Mouse (Mus musculus) embryo, embryonic 10.5 days (tissue): ENCODE results near the gene Il18.
A peak's percentile ranks its signal among the peaks of the same experiment; 100 is the strongest.

ENCODE experiments used
- DNase-seq: peaks from one replicate; pipeline ENCODE4 v3.0.0-alpha.2; 2015; ENCODE audit warnings: low spot score

Gene Il18

DNA sequence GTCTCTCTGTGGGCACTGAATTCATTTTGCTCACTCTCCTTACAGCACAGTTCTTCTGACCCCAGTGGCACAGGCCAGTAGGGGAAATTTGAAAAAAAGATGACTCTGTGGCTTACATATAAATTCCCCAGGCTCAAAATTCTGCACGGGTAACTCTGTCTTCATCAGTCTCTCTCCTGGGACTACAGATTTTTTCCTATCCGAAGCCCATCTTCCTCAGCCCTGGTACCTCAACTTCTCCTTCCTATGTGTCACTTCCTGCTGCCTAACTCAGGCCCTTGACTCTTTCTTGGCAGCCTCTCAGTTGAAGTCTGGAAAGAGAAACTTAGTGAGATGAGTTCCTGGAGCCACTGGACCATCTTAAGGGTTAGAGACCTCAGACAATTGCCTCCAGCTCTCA lies 1.1 kb upstream of the Il18 start:
- DNase-seq = no peak

DNA sequence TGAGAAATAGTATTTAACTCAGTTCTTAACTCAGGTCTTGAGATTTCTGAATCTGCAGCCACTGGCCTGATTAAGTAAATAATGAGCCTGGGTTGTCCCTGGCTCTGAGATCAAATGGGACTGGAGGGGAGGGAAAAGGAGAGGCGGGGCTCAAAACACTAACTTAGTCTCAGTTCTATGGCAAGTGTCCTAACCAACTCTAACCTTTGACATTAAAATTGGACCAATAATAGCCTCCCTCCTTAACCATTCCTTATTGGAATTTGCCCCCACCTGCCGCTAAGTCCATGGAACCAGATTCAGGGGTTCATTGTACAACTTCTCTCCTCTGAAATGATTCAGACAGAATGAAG lies 443 bp downstream of the Il18 start, which contains the start of gene Bco2:
Bco2 (minus strand) TSS at position 88 of the 353 bp plus-strand sequence.
- no peak for DNase-seq

DNA sequence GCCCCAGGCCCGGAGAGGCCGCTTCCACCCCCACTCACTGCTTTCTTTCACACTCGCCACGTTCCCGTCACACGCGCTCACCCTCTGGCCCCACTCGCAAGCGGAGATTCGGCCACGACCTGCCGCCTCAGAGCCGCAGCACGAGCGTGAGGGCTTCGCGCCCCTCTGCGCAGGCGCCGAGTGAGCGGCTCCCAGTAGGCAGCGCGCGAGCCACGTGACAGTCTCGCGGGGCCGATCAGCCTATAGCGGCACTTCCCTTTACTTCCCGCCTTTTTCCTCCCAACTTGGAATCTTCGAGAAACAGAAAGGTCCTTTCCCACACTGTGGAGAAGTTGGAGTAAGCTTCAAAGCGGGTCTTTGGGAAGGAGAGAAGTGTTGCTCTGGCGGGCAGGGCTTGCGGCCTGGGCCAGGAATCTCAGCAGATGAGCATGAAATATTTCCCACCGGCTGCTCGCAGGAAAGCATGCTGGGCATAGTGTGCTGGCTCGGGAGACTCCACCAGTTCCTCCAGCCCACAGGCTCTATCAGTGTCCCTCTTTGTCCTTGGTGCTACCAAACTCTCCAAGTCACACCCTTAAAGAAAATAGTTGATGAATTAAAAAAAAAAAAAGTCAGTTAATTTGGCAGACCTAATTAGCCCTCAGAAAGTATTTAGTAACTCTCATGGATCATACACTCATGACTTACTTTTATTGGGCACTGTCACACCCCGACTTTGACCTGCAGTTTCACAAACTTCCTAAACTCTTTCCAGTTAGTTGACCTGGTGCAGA lies 6.7 kb downstream of the Il18 start, which contains the start of gene Tex12:
Tex12 (minus strand) TSS at position 181 of the 773 bp plus-strand sequence.
- no peak for DNase-seq

DNA sequence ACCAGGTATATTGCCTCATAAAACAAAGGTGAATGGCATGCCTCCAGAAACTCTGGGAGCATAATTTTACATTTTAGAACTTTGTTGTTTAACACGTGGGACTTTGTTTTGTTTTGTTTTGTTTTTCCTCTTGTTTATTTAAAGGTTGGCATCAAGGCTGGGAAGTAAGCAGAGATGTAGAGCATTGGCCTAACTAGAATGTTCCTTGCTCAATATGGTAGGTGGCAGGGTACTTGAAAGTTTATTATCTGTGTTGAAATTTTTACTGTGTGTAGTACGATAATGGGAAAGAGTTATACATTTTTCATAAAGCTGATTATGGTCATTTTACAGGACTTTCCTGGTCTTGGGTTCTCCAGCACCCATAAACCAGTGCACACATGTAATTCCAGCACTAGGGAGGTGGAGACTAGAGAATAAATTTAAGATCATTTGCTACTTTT lies 7.3 kb downstream of the Il18 start:
- DNase-seq = no peak

DNA sequence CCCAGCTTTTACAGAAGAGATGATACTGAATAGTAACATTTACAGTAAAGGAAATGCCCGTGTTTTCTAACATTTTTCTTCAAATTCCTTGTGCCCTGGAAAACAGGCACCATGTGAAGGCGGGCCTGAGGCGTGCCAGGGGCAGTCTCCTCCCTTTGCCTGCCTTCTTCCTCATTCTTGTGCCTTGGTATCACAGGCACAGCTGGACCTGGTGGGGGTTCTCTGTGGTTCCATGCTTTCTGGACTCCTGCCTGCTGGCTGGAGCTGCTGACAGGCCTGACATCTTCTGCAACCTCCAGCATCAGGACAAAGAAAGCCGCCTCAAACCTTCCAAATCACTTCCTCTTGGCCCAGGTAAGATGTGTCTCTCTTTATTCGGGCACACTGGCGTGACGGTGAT lies 10.5 kb downstream of the Il18 start:
- DNase-seq = no peak

DNA sequence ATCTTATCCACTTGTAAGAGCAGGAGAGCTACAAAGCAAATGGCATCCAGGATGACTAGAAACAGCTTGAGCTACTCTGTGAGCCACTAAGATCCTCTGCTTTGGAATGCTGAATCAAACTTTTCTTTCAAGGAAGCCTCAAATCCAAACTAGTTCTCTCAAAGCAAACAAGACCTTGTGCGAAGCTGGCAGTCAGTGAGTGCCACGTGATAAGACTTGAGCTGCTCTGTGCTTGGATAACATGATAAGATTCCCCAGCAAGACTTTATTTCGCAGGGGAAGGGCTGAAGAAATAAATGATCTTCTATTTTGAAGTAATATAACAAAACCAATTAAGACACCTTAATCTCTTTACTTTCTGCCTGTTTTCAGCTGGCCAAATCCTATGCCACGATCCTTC lies 11.3 kb downstream of the Il18 start:
- DNase-seq = no peak

DNA sequence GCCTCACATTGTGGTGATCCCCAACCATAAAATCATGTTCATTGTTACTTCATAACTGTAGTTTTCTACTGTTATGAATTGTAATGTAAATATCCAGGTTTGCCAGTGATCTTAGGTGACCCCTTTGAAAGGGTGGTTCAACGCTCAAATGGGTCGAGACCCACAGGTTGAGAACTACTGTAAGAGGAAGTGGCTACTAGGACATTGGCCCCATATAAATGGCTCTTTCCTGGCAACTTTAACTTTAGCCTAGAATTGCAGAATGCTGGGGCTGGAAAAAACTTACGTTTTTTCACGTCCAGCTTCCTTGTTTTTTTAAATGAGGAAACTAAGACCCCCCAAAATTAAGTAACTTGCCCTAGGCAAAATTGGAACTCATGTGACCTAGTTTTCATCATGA lies 12.7 kb downstream of the Il18 start:
- DNase-seq = no peak

DNA sequence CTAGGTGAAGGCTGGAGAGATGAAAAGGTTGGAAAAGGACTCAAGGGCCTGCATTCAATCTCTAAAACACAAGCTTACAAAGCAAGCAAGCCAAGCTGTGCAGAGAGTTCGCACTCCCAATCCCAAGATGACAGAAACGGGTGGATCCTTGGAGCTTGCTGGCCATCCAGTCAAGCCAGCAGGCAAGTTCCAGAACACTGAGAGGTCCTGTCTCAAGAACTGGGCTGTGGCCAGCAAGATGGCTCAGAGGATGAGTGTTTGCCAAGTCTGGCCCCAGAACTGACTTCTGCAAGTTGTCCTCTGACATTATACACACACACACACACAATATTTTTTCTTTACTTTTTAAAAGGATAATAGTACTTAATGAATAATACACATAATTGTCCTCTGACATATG lies 13.3 kb downstream of the Il18 start:
- no peak for DNase-seq

DNA sequence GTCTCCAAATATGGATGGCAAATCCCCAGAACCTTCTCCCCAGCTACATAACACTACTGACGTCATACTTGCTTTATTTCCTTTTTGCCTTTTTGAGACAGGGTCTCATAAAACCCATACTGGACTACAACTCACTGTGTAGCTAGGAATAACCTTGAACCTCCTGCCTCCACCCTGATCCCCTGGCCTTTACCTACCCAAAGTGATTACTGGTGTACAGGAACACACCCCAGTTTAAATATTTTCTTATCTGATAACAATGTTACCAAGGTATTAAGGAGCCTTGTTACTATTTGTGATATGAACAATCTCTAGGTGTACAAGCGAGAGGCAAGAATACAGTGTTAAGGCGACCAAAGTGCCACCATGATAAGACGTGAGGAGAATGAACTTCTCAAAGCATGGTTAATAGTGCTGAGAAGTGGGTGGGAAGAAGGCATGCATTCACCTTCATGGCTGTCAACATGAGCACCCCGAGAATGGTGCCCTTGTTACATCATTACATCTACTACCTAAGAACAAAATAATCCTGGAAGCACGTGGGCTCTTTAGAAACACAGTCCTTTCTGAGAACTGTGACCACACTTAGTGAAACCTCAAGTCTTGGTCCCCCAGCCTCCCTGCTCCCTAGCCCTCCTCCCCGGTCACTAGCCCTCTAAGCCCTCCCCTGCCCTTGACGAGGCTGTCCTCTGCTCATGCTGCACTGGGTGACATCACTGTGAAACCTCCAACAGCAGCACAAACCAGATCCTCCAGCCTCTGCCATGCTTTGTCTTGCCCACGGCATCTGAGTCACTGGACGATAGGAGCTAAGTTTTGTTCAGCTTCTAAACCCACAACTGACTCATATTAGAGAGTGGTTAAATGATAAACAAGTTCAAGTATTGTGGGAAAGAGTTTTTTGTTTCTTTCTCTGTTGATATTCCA lies 15.2 kb downstream of the Il18 start:
- no peak for DNase-seq

DNA sequence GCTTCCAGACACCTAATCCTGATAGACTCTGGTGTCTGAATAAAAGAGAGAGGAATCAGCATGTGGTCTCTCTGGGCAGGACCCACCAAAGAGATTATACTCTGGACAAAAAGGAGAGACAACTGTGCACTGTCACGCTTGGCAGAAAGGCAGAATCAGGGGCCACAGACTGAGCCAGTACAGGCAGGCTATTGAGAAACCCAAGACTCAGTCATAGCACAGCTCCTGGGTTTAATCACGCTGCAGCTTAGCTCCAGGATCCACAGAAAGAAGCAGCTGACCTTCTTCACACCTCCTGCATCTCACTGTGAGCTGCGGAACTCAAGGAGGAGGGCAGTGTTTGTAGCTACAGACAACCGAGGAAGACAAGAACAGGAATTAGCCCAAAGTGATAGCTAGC lies 25.7 kb downstream of the Il18 start:
- DNase-seq = no peak

DNA sequence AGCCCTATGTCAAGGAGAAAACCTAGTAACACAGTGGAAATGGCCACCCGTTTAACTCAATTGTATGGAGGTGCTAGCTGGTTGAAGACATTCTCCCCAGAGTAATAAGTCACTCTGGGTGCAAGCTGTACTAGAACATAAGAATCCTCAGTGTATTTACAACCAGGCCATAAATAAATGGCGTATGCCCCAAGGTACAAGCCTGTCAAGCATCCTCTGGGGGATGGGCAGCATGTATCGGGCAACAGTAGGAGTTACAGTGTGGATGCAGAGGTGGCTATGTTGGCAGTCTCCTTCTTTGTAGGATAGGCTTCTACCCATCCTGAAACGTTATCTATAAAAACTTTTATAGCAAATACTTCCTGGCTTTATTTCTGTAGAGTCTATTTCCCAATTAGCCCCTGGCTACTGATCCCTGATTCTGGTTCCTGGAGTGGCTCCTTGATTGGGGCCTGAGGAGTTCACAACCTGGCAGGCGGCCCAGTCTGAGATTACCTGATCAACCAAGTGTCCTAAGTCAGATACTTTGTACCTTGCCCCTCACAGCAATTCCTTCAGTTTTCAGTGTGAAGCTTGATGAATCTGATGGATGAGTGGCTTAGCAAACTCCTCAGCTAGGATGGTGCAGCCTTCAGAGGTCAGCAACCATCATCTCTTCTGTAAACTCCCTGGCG lies 30.7 kb downstream of the Il18 start:
- no peak for DNase-seq

DNA sequence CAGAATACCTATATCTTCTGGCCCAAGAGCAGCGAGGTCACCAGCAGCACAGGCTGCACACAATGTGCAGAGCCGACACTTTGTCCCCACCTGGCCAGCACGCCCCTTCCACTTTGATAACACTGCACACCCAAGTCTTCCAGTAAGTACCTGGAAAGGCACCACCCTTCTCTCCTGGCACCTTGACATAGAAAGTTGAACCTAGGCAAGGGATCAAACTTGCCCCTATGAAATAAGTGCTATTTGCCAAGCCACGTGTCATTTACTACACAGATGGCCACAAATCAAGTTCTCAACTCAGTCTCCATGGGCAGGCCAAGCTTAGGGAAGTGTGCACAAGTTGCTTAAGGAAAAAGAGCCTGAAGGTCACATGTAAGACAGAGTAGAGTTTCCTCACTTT lies 32.3 kb downstream of the Il18 start:
- no peak for DNase-seq

DNA sequence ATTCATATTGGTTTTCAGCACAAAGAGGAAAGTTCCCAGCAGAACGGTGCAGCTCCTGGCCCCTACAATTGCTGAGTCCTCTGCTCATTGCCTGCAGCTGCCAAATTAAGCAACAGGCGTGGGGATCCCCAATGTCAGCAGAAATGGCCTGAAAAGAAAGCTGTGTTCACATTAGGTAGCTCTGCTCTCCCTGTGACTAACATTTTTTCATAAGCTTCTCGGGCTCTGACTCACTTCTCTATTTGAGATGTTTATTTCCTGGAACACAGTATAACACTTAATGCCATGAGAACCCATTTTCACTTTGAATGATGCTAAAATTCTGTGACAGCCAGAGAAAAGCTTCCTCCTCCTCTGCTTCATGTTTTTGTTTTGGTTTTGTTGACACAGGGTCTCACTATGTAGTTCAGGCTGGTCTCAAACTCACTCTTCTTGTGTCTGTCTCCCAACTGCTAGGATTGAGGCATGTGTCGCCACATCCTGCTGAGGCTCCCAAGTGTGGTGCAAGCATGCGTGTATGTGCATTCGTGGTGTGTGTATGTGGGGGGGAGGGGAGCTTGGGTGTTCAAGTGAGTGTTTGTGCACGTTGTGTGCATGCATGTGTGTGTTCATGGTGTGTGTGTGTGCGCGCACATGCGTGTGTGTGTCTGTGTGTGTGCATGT lies 36.4 kb downstream of the Il18 start:
- DNase-seq = no peak

DNA sequence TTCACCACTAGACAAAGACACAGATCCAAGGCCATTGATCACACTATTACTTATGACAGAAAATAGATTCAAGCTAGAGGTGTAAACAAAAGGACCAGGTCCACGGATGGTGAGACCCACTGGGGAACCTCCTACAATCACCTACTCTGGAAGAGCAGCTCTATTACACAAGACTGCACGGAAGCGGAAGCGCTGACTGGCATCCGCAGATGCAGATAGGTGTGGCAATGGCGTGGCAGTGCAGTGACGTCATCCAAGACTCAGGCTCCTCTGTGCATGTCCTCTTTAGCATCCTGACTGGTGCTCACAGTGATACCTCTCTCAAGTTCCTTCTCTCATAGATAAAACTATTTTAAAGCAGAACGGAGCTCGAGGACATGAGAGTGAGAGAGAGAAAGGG lies 38.3 kb downstream of the Il18 start:
- no peak for DNase-seq

DNA sequence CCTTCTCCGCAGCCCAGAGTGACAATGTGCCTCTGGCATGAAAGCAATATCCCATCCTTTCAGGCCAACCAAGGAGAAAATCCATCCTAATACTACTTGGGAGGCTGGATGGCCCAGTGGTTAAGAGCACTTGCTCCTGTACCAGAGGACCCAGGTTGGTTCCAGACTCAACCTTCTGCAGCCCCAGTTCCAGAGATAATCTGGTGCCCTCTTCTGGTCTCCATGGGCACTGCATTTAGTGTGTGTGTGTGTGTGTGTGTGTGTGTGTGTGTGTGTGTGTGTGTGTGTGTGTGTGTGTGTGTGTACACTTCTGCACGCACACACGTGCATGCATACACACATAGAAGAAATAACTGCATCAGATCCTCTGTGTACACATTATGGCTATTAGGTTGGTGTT lies 38.9 kb downstream of the Il18 start:
- peak; percentile 69 for DNase-seq

DNA sequence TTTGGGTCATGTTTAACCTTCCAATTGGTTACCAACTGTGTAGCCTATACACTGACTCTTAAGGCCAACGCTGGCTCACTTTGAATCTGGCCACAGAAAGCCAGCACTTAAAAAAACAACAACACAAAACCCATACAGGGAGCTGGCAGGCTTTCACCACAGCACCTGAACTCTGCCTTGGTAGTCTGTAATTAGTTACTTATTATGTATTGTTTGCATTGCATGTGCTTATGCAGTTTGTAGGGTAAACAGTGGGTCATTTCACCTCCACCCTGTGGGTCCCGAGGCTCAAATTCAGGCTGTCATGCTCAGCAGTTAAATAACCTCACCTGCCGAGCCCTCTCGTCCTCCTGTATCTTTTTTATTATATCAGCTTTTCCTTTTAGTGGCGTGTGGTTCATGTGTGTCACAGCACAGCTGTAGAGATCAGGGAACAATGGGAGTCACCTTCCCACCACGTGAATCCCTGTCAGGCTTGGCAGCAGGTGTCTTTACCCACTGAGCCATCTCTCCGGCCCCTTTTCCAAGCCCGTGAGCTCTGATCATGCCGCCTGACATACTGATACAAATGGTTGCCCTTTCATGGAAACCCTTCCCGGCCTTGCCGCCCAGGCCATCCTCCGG lies 40.3 kb downstream of the Il18 start:
- DNase-seq = no peak

DNA sequence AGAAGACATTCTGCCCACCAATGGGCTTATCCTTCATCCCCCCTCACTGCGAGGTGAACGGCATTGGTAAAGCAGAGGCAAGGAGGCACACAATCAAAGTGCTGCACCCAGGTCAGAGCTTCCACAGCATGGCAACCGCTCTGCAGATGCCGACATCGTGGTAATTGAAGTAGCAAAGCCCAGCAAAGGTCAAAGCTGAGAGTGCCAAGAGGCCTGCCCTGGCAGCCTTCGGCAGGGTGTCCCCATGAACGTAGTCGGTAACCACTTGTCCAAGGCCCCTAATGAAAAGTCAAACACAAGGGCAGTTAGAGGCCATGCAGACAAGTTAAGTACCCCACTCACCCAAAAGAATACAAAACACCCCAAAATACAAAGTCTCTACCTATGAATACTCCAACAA lies 42.3 kb downstream of the Il18 start:
- no peak for DNase-seq

DNA sequence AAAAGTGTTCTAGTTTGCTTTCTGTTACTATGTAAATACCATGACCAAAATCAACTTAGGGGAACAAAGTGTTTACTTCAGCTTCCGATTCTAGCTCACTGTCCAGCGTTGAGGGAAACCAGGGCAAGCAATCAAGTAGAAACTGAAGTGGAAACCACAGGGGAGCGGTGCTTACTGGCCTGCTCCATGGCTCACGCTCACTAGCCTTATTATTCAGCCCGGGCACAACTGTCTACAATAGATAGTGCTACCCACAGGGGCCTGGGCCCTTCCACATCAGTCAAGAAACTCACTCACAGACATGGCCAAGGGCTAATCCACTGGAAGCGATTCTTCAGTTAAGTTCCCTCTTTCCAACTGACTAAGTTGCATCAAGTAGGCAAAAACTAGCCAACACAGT lies 46.9 kb downstream of the Il18 start:
- no peak for DNase-seq

DNA sequence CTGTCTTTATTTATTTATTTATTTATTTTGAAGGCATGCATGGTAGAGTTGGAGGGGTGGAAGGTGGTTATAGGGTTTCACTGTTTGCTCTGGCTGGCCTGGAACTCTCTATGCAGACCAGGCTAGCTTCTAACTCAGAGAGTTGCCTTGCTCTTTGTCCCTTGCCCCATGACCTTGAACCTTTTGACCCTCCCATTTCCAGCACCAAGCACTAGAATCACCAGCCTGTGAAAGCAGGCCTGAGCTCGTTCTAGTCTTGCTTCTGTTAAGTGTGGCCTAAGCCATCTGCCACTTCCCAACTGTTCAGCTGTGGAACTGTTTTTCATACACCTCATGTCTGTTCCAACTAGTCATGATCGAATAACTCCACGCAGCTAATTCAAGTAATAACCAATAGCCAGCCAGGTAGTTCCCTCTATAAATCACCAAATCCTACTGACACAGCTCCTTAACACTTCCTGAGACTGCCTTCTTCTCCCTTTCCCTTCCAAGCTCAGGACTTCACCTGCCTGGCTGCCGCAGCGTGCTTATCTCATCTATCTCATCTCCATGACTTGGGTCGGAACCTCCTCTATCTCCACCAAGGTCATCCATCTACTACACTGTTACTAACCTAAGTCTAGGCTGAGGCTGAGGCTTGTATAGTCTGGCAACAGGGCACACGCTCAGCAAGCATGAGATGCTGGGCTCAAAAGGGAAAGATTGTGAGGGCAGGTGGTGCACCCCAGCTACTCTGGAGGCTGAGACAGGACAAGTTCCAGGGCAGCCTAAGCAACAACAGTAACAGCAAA lies 47.6 kb downstream of the Il18 start:
- DNase-seq = no peak

DNA sequence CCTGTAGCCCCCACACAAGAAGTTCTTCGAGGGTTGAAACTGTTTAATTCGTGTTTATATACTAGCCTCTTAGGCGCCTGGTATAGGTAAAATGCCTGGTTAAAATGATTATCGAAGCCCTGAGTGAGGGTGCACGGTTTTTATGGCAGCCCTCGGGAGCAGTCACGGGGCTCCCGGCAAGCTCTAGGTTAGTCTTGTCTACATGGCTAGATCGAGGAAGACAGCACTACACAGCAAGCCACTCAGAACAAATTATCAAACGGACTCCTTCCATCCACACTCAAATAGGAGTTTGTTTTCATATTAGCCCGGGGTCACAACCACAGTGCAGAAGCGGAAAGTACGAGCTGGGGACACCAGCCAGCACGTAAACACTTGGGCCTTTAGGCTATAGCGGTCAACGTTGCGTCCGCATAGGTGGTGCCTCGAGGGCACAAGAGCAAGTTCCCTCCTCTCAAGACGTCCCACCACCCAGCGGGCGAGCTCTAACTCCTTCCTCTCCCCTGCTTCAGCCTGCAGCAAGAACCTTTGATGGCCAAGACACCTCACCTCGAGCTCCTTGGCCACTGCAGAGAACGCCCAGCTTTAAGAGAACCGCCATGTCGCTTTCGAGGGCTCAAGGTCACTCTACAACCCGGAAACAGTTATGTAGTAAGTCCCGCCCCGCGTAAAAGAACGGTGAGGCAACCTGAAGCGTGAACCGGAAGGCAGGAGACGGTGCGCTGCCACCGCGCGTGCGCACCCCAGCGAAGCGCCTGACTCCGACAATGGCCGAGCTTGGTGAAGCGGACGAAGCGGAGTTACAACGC lies 48.8 kb downstream of the Il18 start, which contains the start of the genes Sdhd and Timm8b:
Sdhd (minus strand) TSS at position 624 of the 809 bp plus-strand sequence.
Timm8b (plus strand) TSS at position 722 of the 809 bp plus-strand sequence.
- DNase-seq = peak; percentile 98
